23 mouse cellular contexts compared by ENCODE assay signal in genomic region chr16:36675304-36675703, GRCm38 (mm10). TPM values are rescaled to one million over a fixed set of nuclear protein-coding genes. Genes with fewer than 3 reads are reported as not detected.
DNase-seq lines count a peak whose midpoint lies in the region; ATAC-seq and TF ChIP-seq lines count a peak whose summit lies in the region.
"Had no signal": no experiment of that assay in that cellular context is flagged by ENCODE, and none has a peak within 500 bp of the region (broad histone marks: within the 10 kb centered on the region; RNA-seq: fewer than 3 reads in every experiment).

No protein-coding gene starts in this region.

- H3K9me3 ChIP-seq in midbrain, embryonic 11.5 days (ENCODE audit: control insufficient read depth, low read length): no peaks in the 10 kb centered on the region
- H3K9me3 ChIP-seq in midbrain, embryonic 13.5 days: no peaks in the 10 kb centered on the region
- no peaks in the 10 kb centered on the region for H3K9me3 ChIP-seq in ES-E14 (ENCODE audit: control insufficient read depth, insufficient read depth, low read depth, low read length)
- no peaks in the 10 kb centered on the region for H3K9me3 ChIP-seq in forebrain, embryonic 16.5 days (ENCODE audit: control insufficient read depth, low read length)
- H3K9me3 ChIP-seq: forebrain, embryonic 13.5 days; G1E; hindbrain, embryonic 13.5 days; midbrain, embryonic 10.5 days; neural tube, embryonic 13.5 days had no signal

- no peak overlapping the region for H3K9ac ChIP-seq in midbrain, embryonic 11.5 days (ENCODE audit: low read length)
- H3K9ac ChIP-seq in midbrain, embryonic 13.5 days (replicated peaks): no peak overlapping the region
- no peak overlapping the region for H3K9ac ChIP-seq in ES-E14 (ENCODE audit: insufficient read depth, low read depth, low read length, poor library complexity, severe bottlenecking)
- H3K9ac ChIP-seq in forebrain, embryonic 16.5 days (replicated peaks; ENCODE audit: low read depth, low read length): no peak overlapping the region
- H3K9ac ChIP-seq: forebrain, embryonic 13.5 days; hindbrain, embryonic 13.5 days; neural tube, embryonic 13.5 days had no signal

- H3K4me1 ChIP-seq in midbrain, embryonic 11.5 days (ENCODE audit: control insufficient read depth, insufficient read depth, low read length): no peaks in the 10 kb centered on the region
- no peaks in the 10 kb centered on the region for H3K4me1 ChIP-seq in midbrain, embryonic 13.5 days (replicated peaks)
- peaks cover 7 to 22% of the 10 kb centered on the region in 2 experiments for H3K4me1 ChIP-seq in ES-E14 (ENCODE audit: control insufficient read depth in 2 of 2, insufficient read depth in 2 of 2, low read length in 2 of 2, poor library complexity in 1 of 2)
- H3K4me1 ChIP-seq in forebrain, embryonic 16.5 days (replicated peaks; ENCODE audit: control insufficient read depth, insufficient read depth, low read length): no peaks in the 10 kb centered on the region
- H3K4me1 ChIP-seq: forebrain, embryonic 13.5 days; hindbrain, embryonic 13.5 days; midbrain, embryonic 10.5 days; neural tube, embryonic 13.5 days had no signal

- no peak overlapping the region for H3K4me3 ChIP-seq in midbrain, embryonic 11.5 days (ENCODE audit: low read depth, low read length)
- no peak overlapping the region for H3K4me3 ChIP-seq in midbrain, embryonic 13.5 days (replicated peaks)
- H3K4me3 ChIP-seq in ES-E14 (ENCODE audit: insufficient read depth in 1 of 2, low read depth in 1 of 2, low read length in 2 of 2, poor library complexity in 1 of 2, severe bottlenecking in 1 of 2): no peak overlapping the region
- H3K4me3 ChIP-seq in forebrain, embryonic 16.5 days (replicated peaks; ENCODE audit: low read length): no peak overlapping the region
- H3K4me3 ChIP-seq: forebrain, embryonic 13.5 days; hindbrain, embryonic 13.5 days; midbrain, embryonic 10.5 days; neural tube, embryonic 13.5 days had no signal

- no peak for ATAC-seq in midbrain, embryonic 11.5 days (ENCODE audit: low FRiP score)
- no peak for ATAC-seq in midbrain, embryonic 13.5 days
- peak; percentile 42 for ATAC-seq in inflammation-experienced regulatory T-cells, adult 6 months
- no peak for ATAC-seq in forebrain, embryonic 16.5 days
- ATAC-seq: forebrain, embryonic 13.5 days; intestine, postnatal 0 days had no signal

- no peaks in the 10 kb centered on the region for H3K27me3 ChIP-seq in midbrain, embryonic 11.5 days (ENCODE audit: control insufficient read depth, insufficient read depth, low read length)
- H3K27me3 ChIP-seq in midbrain, embryonic 13.5 days: no peaks in the 10 kb centered on the region
- no peaks in the 10 kb centered on the region for H3K27me3 ChIP-seq in forebrain, embryonic 16.5 days (replicated peaks; ENCODE audit: control insufficient read depth, insufficient read depth, low read length)
- H3K27me3 ChIP-seq: forebrain, embryonic 13.5 days; hindbrain, embryonic 13.5 days; neural tube, embryonic 13.5 days had no signal

- H3K36me3 ChIP-seq in midbrain, embryonic 11.5 days (ENCODE audit: control insufficient read depth, insufficient read depth, low read length): no peaks in the 10 kb centered on the region
- H3K36me3 ChIP-seq in midbrain, embryonic 13.5 days: no peaks in the 10 kb centered on the region
- no peaks in the 10 kb centered on the region for H3K36me3 ChIP-seq in ES-E14 (ENCODE audit: control insufficient read depth, insufficient read depth, low read length, poor library complexity, severe bottlenecking)
- no peaks in the 10 kb centered on the region for H3K36me3 ChIP-seq in forebrain, embryonic 16.5 days (ENCODE audit: control insufficient read depth, insufficient read depth)
- H3K36me3 ChIP-seq: G1E; hindbrain, embryonic 13.5 days; midbrain, embryonic 10.5 days; neural tube, embryonic 13.5 days had no signal

- WGBS in midbrain, embryonic 11.5 days: 57% methylated on average over 2 of the region's 2 CpGs
- 41% methylated on average over 2 of the region's 2 CpGs for WGBS in midbrain, embryonic 13.5 days
- 46% methylated on average over 2 of the region's 2 CpGs for WGBS in forebrain, embryonic 16.5 days

- in situ Hi-C loops in ES-E14 (cut with MboI; ENCODE audit: low sequenced_read_pairs in 2 of 2, unreplicated experiment in 2 of 2): no loop called here

- no peak overlapping the region for H3K4me2 ChIP-seq in midbrain, embryonic 11.5 days
- H3K4me2 ChIP-seq in midbrain, embryonic 13.5 days (replicated peaks): no peak overlapping the region
- no peak overlapping the region for H3K4me2 ChIP-seq in forebrain, embryonic 16.5 days (ENCODE audit: low read length)
- H3K4me2 ChIP-seq: forebrain, embryonic 13.5 days; heart, embryonic 11.5 days; hindbrain, embryonic 13.5 days; liver, embryonic 11.5 days; neural tube, embryonic 13.5 days had no signal

- H3K27ac ChIP-seq in midbrain, embryonic 11.5 days (ENCODE audit: low read depth, low read length): no peak overlapping the region
- no peak overlapping the region for H3K27ac ChIP-seq in midbrain, embryonic 13.5 days
- H3K27ac ChIP-seq in ES-E14 (ENCODE audit: insufficient read depth, low read depth, low read length, poor library complexity, severe bottlenecking): peak overlapping the region; percentile 58; the same call in 1 of the 2 replicates
- H3K27ac ChIP-seq in forebrain, embryonic 16.5 days (ENCODE audit: low read length): no peak overlapping the region
- H3K27ac ChIP-seq: forebrain, embryonic 13.5 days; hindbrain, embryonic 13.5 days; kidney, postnatal 0 days; midbrain, embryonic 10.5 days; neural tube, embryonic 13.5 days had no signal

- DNase-seq in midbrain, embryonic 11.5 days (ENCODE audit: low spot score, missing footprints): peak; percentile 12
- no peak for DNase-seq in ES-E14 (ENCODE audit: low read depth, low spot score)
- no peak for DNase-seq in yolk sac, embryonic 10.5 days (ENCODE audit: low spot score)
- DNase-seq in frontal cortex, postnatal 36 days (ENCODE audit: low spot score in 2 of 2): no peak
- DNase-seq: adrenal gland, postnatal 36 days; cerebellum, adult 18-20 months; gastrocnemius, postnatal 36 days; heart, postnatal 10 days; lung, adult 18-20 months; lung, postnatal 36 days; thymus, postnatal 25 days had no signal

TF ChIP-seq in ES-E14, 5 proteins besides CTCF, POLR2A, EP300 and RAD21:
- no peak for TF ChIP-seq CHD2 (IDR thresholded peaks at IDR 0.05; ENCODE audit: low read depth, low read length)
- no peak for TF ChIP-seq MAFK (IDR thresholded peaks at IDR 0.05; ENCODE audit: insufficient read depth, low read depth, low read length)
- TF ChIP-seq HCFC1 (IDR thresholded peaks at IDR 0.05; ENCODE audit: borderline replicate concordance, insufficient read depth, low read length): no peak
- TF ChIP-seq ZC3H11A (IDR thresholded peaks at IDR 0.05; ENCODE audit: borderline replicate concordance, low read depth, low read length): no peak
- TF ChIP-seq ZNF384 (IDR thresholded peaks at IDR 0.05; ENCODE audit: low read depth, low read length): no peak

RNA-seq across cellular contexts. Expression of gene Cd86, which starts 9.4 kb away (rescaled TPM):
- 1.6 and 2.3 TPM in 2 replicates for polyA plus RNA-seq in midbrain, embryonic 11.5 days (2014; fragmentation: Nextera tagmentation; extraction: Ambion mirVana)
- polyA plus RNA-seq in midbrain, embryonic 13.5 days (2015; fragmentation: Nextera tagmentation; extraction: Ambion mirVana): 1.4 and 1.8 TPM in 2 replicates
- total RNA-seq in ES-E14 (2012; rRNA removed): 0.26 and 0.62 TPM in 2 replicates
- polyA plus RNA-seq in inflammation-experienced regulatory T-cells, adult 6 months (2017; shearing (Covaris generic)): 10 to 100 TPM; 31.6 to 68.0 (median 48.2) TPM
- 1.1 and 1.9 TPM in 2 replicates for polyA plus RNA-seq in forebrain, embryonic 16.5 days (2015; fragmentation: Nextera tagmentation; extraction: Ambion mirVana)
- total RNA-seq: G1E had no signal
- polyA plus RNA-seq: G1E had no signal

RNA-seq across cellular contexts. Expression of gene Ildr1, which starts 18.5 kb away (rescaled TPM):
- 0.05 TPM in 1 of 2 replicates, not detected in the other for polyA plus RNA-seq in midbrain, embryonic 11.5 days (2014; fragmentation: Nextera tagmentation; extraction: Ambion mirVana)
- not detected in 2 replicates for polyA plus RNA-seq in midbrain, embryonic 13.5 days (2015; fragmentation: Nextera tagmentation; extraction: Ambion mirVana)
- 12.8 and 24.8 TPM in 2 replicates for total RNA-seq in ES-E14 (2012; rRNA removed)
- polyA plus RNA-seq in inflammation-experienced regulatory T-cells, adult 6 months (2017; shearing (Covaris generic)): 10 to 100 TPM in 1 of 3 experiments, 1 to 10 TPM in 2; 6.9 to 18.3 (median 8.2) TPM
- polyA plus RNA-seq in forebrain, embryonic 16.5 days (2015; fragmentation: Nextera tagmentation; extraction: Ambion mirVana): 0.17 and 0.19 TPM in 2 replicates
- total RNA-seq: adrenal gland, postnatal 36 days; gastrocnemius, postnatal 36 days; heart, postnatal 10 days had no signal
- polyA plus RNA-seq: forebrain, embryonic 13.5 days; G1E; heart, embryonic 11.5 days; liver, embryonic 11.5 days; neural tube, embryonic 13.5 days had no signal
